Mouse (Mus musculus): ENCODE data around the gene Fam174b. TPM values are rescaled to one million over a fixed set of nuclear protein-coding genes. Genes with fewer than 3 reads are reported as not detected.

The Fam174b gene
- polyA plus RNA-seq, 1 experiment from 2014 or later, result 37.0 TPM

DNA sequence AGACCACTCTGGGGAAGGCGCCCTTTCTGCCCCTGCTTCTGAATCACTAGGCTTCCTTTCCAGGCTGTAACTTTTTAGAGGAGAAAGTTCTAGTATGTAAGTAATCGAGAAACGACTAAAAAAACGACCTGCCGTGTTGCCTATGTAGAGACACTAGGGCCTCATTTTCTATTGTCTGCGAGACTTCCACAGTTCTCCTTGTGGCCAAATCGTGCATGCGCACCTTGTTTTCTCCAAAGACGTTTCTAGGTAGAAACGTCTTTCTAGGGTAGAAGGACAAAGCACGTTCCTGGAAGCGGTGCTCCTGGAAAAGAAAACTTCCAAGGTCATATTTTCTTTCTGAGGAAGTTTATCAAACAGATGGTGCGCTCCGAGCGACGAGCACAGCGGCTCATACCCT lies 79.3 kb downstream of the Fam174b start:
- Histone ChIP-seq H3K9me3 (replicated peaks) (no peaks in the 10 kb centered on the region), H3K27ac (replicated peaks) (no peak overlapping the region), H3K27me3 (replicated peaks) (no peaks in the 10 kb centered on the region), H3K4me2 (no peak overlapping the region), H3K9ac (replicated peaks) (no peak overlapping the region), H3K4me3 (replicated peaks) (no peak overlapping the region), H3K36me3 (no peaks in the 10 kb centered on the region), H3K4me1 (no peaks in the 10 kb centered on the region)
- no peak for ATAC-seq (ENCODE audit: low FRiP score)
- WGBS, result 83% methylated on average over 17 of the region's 17 CpGs

Small RNA genes within 50 kb of the gene (microRNA-seq; reads per million reads assigned to microRNA genes)
- not detected for gene Mir7234

Other genes with a start within 250 kb of the Fam174b start
- gene Chd2, start 198.5 kb upstream of the Fam174b start, polyA plus RNA-seq (2015; fragmentation: Nextera tagmentation; extraction: Ambion mirVana), result 31.2 and 39.3 TPM in 2 replicates